Mouse (Mus musculus) spleen, postnatal 4 days (tissue): ENCODE measurements around the gene Med24.

Experiments used
- DNase-seq, 2 experiments: peaks; one replicate each; pipeline ENCODE4 v3.0.0; 2022; ENCODE audit warnings: low spot score in 2 of 2

Med24 gene

DNA sequence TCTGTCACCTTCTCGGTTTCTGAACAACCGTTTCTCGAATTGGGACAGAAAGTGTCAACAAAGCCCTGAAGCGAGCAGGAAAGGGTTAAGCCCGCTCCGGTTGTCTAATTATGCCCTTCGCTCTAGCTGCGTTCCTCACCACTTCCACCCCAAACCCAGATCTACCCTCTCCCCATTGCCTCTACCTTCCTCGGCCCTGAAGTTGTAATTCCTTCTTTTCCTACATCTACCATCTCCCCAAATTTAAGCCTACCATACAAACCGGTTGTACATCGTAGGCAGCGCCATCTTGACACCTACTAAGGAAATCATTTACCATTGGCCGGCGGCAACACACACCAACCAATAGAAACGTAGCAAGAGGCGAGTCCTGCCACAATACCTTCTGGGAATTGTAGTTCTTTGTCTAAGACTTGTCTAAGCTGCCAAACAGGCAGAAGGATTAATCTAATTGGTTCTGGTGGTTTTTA lies at the start of gene Med24:
Med24 (minus strand) TSS at position 317 of the 470 bp plus-strand sequence.
- DNase-seq, result peak; percentile 81 to 84

DNA sequence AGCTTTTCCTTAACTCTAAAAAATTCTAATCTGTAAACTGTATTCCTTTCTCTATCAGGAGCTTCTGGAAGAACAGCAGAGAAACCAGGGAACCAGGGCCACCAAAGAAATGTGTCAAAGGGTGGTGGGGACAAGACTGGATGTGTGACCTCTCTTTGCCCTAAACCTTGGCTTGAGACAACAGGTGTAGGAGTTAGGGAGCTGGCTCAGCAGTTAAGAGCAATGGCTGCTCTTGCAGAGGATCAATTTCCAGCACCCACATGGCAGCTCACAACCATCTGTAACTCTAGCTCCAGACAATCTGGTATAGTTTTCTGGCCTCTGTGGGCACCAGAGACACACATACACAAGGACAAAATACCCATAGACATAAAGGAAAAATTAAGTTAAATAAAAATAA lies 48.7 kb upstream of the Med24 start:
- no peak for DNase-seq

DNA sequence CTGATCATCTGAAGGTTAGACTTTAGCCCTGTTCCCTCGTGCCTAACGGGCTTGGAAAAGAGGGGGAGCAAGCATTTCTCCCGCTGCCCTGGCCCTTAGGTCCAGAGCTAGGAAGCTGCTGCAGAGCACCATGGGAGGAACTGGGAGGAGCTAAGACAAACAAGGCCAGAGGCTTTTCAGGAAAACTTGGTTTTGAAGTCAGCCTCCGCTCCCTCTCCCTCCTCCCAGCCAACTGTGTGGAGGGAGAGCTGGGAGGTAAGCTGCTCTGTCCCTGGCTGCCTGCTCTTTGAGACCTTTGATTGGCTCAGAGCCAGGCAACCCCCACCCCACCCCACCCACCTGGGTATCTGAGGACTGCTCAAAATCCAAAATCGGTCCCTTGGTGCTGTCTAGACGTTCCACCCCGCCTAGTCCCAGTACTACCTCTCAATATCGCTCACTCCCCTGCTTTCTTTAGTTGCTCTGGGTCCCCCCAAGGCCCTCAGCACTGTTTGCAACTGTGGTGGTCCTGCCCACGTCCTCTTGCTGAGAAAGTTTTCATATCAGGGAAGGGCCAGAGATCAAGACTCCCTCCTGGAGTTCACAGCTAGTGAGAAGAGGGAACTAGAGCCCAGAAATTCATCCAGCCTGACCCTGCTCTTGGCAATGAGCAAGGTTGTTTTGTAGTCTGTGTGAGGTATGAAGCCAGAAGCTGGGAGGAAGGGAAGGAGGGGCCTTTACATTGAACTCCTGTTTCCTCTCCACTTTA lies 47.8 kb upstream of the Med24 start:
- no peak for DNase-seq

- no peak for DNase-seq
Measured at GRCm38 (mm10) chr11:98776052-98776764, 47.0 kb upstream of the Med24 start.

GRCm38 (mm10) chr11:98775348-98776051 lies 46.3 kb upstream of the Med24 start:
- peak; percentile 82 to 88 for DNase-seq

- no peak for DNase-seq
Measured at GRCm38 (mm10) chr11:98774582-98775347, 45.5 kb upstream of the Med24 start, which contains the start of gene Nr1d1. Gene Nr1d1, minus strand, starts transcription at chr11:98775333.

- DNase-seq, result peak; percentile 96
Measured at GRCm38 (mm10) chr11:98773635-98774295, 44.5 kb upstream of the Med24 start.

- DNase-seq, result peak in 1 of 2 experiments; percentile 65
Measured at GRCm38 (mm10) chr11:98772667-98773171, 43.5 kb upstream of the Med24 start.

- DNase-seq, result peak in 1 of 2 experiments; percentile 63
Measured at GRCm38 (mm10) chr11:98771844-98772525, 42.8 kb upstream of the Med24 start.

GRCm38 (mm10) chr11:98771131-98771530 lies 41.9 kb upstream of the Med24 start:
- DNase-seq, result no peak

DNA sequence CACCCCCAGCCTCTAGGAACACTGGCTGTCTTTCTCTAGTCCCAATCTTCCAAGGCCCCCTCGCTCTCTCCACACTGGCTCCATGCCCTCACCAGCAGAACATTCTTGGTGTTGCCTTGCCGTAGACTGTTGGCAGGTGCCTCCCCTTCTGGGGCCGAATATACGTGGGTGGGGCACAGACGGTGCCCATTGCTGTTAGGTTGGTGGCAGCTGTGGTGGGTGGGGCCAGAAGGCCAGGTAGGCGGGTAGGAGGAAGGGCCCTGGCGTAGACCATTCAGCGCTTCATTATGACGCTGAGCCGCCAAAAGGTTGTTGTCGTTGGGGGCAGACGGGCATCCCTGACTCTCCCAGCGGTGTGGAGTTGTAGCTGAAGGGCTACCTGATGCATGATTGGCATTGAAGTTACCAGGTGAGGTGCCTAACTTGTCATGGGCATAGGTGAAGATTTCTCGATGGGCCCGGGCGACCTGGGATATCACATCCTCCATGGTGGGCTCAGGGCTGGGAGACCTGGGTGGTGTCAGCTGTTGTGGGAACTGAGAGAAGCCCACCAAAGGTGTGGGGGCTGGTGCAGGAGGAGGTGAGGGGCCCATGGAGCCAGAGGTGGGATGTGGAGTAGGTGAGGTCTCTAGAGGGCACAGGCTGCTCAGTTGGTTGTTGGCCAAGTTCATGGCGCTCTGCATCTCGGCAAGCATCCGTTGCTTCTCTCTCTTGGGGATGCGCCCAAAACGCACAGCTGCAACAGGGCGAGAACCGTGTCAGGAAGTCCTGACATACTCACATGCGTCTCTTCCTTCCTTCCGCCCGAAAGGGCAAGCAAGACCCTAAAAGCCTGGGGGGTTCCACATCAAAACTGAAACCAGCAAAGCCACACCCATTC lies 41.1 kb upstream of the Med24 start:
- DNase-seq, result peak in 1 of 2 experiments; percentile 67

- peak in 1 of 2 experiments; percentile 64 for DNase-seq
Measured at GRCm38 (mm10) chr11:98769007-98769954, 40.0 kb upstream of the Med24 start.

DNA sequence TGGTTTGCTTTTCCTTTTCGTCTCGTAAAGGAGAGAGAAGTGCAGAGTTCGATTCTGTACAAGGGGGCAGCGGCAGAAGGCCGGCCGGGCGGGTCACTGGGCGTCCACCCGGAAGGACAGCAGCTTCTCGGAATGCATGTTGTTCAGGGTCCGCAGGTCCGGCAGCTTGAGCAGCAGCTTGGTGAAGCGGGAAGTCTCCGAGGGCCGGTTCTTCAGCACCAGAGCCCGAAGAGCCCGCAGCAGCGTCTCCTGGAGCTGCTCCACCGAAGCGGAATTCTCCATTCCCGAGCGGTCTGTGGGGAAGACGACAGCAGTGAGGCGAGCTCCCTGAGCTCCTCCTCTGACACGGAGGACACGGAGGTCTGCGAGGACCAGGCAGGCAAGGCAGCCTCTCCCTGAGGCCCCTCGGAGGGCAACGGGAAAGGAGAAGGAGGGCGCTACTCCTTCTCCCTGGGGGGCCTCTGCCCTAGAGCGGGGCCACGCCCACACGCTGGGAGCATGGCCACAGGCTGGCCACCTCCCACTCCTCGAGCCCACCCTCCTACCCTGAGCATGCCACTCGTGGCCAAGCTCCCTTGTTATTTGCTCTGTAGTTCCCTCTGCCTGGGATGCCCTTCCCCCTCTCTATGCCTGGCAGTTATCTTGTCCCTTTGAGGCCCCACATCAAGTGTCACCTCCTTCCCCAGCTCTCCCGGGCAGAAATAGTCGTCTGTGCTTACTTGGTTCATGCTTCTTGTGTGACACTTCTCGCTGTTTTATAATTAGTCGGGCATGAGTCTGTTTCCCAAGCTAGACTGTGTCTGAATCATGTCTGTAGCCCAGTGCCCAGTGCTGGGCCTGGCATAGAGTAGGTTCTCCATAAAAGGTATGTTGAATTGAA lies 39.1 kb upstream of the Med24 start:
- peak in 1 of 2 experiments; percentile 66 for DNase-seq

DNA sequence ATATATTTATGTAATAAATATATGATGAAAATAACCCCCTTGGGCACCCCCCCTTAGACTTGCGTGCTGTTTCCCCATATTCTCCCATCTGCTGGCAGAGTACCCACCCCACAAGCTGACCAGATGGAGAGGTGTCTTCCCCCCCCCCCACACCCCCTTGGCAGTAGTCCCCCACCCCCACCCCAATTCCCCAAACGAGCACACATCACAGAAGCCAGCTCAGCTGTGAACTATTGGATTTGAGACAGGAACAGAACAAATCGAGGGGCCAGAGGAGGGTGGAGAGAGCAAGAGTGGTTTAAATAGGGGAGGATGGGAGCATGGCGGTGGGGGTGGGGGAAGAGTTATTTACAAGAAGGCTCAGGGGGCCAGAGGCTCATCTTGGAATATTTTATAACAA lies 38.5 kb upstream of the Med24 start:
- no peak for DNase-seq

DNA sequence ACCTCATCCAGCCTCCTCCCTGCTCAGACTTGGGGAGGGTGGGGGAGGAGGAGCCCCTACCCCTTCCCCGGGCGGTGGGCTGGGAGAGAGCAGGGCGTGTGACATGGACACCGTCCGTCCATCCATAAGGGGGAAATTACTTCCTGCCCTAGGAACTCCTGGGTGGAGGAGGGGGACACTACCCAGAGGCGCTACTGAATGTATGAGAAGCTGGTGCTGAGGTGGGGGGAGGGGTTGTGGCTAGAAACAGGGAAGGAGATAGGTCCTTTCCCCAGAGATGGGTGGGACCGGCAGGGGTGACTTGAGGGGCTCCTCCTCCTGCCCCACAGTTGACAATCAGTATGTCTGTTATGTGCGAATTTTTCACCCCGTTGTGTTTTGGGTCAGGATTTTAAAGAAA lies 38.0 kb upstream of the Med24 start:
- DNase-seq, result peak; percentile 65 to 73

DNA sequence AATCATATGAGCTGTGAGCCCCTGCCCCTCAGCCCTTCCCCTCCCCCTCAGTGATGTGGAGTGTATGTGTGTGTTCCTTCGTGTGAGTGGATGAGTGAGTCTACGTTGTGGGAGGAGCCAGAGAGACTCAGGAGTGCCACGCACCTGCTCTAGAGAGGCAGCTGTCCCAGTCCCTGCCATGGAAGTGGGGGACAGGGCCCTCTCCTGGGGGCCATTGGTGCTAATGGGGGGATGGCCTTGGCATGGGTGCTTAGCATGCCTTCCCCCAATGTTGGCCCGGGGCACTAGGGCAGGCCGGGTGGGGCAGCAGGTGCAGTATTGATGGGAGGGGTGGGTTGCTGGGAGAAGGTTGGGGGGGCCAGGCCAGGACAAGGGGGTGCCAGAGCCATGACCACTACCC lies 37.6 kb upstream of the Med24 start:
- peak in 1 of 2 experiments; percentile 61 for DNase-seq

DNA sequence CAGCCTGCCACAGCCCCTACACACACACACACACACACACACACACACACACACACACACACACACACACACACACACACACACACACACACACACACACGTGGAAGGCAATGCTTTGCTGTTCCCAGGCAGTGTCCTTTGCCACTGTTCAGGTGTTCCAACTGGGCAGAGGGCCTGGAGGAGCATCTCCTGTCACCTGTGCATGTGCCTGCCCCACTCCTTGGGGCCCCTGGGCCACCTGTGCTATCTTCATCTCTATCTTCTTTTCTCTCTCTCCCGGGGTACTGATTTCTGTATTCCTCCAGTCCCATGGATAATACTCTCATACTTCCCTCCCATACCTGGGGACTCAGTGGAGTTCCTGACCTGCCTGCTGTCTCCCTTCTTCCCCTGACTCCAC lies 37.1 kb upstream of the Med24 start:
- no peak for DNase-seq
